Mouse (Mus musculus) thymus, postnatal 25 days (tissue): ENCODE data around the gene Crlf2.

Experiments
- DNase-seq: peaks from one replicate; pipeline ENCODE4 v3.0.0; 2022

The Crlf2 gene

GRCm38 (mm10) chr5:109558404-109559160 lies at the start of gene Crlf2:
TSS of gene Crlf2 (minus strand) at chr5:109558993.
- peak; percentile 90 for DNase-seq

DNA sequence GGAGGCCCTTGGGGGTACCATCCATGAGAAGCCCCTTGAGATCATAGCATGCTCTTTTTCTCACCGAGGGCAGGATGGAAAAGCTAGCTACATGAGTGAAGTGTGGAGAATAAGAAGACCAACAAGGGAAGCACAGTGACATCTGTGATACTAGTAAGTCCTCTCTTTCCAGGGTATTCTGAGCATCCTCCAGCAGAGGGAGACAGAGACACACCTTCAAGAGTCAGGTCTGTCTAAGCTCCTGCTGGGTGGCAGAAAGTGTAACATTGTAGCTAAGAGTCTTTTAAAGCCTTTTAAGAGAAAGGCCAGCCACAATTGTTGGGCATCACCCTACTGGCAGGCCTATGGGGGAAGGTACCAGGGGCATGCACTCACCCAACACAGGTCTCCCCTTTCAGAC lies 43.8 kb upstream of the Crlf2 start:
- DNase-seq = peak; percentile 24

DNA sequence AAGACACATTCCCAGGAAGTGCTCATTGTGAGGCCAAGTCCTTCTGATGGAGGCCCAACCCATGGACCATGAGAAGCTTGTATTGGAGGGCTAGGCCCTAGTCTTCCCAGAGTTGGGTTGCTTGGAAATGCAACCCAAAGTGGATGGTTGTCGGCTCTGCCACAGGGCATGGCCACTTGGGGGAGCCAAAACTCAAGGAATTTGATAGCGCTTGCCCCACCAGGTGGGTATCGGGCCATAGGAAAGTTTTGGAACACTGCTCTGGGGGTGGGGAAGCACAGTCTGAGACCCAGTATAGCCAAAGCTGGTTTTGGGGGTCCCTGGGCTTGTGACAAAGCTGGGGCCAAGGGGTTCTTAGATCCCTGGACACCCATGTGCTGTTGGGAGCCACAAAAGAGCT lies 42.3 kb upstream of the Crlf2 start:
- DNase-seq = peak; percentile 18

DNA sequence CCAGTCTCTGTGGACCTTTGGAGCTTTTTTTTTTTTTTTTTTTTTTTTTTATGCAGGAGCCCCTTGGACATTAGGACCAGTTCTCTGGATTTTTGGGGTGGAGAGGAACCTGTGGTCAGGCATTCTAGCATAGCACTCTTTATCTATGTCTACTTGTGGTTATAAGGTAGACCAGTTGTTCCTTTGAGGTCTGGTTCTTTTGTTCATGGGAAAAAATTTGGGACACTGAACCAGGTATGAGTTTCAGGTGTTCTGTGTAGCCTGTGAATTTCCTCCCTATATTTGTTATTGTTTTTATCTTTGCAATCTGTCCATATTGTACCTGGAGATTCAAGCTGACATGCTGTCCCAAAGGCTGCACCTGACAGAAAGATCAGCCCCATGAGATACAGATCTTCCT lies 40.1 kb upstream of the Crlf2 start:
- no peak for DNase-seq

- DNase-seq = peak; percentile 18
Measured at GRCm38 (mm10) chr5:109596647-109597046, 37.9 kb upstream of the Crlf2 start.

- no peak for DNase-seq
Measured at GRCm38 (mm10) chr5:109562829-109563228, 4.0 kb upstream of the Crlf2 start.

DNA sequence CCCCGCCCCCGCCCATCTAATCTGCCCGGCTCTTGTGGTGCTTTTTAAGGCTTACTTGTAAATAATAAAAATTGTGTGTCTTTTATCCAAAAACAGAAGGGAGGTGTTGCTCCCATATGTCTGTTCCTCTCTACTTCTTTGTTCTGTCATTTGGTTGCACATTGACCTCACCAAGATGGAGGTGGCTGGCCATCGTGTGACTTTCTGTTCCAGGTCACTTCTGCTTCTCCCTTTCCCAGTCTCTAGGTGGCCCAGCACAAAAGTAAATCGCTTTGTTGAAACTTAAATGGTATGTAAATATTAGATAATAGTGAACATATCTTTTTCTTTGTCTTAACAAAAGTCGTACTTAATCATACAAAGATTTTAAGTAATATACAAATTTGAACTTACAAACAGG lies 398 bp upstream of the Crlf2 start:
- no peak for DNase-seq

DNA sequence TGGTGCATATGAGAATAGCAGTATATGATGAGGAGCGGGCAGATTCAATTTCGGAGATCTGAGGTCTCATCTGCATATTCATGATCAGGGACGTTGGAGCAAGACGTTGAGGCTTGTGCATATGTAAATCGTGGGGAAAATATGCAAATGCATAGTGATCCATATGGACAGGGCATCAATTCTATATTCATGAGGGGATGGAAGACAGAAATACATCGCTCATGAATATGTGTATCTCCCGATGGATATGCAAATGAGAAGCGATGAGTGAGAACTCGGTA lies 730 bp downstream of the Crlf2 start:
- no peak for DNase-seq

GRCm38 (mm10) chr5:109557321-109558122 lies 1.3 kb downstream of the Crlf2 start:
- DNase-seq = peak; percentile 91

- peak; percentile 80 for DNase-seq
Measured at GRCm38 (mm10) chr5:109556591-109557320, 2.0 kb downstream of the Crlf2 start.

DNA sequence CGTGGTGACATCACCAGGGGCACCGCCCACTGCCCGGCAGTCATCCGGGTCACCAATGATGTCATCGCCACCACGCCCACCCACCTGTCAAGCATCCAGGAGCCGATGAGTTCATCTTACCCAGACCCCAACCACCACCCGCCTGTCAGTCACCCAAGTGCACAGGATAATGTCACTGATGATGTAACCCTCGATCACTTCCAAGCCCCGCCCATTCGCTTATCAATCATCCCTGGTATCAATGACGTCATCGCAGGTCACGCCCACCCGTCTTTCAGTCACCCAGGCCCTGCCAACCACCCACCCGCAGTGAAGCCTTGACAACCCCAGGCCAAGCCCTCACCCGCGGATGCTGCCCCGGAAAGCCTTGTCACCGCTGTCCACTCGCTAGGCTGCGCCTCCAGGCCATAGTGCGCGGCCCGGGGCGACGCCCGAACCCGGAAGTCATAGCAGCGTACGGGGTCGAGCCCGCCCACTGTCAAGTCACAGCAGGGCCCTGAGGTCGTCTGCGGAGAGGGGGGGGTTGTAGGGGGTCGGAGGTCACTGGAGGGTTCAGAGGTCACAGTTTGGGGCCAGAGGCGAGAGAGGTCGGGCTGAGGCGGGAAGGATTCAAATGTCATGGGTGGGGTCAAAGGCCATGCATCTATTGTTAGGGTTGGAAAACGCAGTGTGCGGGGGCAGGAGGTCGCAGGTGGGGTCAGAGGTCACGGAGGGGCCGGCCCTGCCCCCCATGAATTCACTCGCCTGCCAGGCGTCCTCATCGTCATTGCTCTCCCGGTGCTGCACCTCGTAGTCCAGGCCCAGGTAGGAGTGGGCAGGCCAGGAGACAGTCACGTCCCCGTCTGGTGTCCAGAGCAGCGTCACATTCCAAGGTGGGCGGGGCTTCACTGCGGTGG lies 2.9 kb downstream of the Crlf2 start:
- DNase-seq = no peak

DNA sequence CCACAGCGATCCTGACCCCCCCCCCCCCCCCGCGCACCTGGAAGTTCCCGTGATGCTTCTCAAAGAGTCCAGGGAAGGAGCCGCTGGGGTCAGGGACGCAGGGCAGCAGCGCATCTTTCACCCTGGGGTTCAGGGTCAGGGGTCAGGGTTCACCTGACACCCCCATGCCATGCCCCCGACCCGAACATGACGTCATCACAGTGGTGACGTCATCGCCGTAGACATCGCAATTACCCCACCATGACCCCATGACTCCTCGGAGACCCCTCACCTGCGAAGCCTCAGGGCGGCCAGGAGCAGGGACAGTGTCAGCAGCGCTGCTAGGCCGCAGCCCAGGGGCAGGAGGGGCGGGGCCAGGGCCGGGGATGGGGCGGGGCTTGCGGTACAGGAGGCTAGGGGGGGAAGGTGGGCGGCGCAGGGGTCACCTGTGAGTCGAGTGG lies 3.5 kb downstream of the Crlf2 start:
- no peak for DNase-seq

DNA sequence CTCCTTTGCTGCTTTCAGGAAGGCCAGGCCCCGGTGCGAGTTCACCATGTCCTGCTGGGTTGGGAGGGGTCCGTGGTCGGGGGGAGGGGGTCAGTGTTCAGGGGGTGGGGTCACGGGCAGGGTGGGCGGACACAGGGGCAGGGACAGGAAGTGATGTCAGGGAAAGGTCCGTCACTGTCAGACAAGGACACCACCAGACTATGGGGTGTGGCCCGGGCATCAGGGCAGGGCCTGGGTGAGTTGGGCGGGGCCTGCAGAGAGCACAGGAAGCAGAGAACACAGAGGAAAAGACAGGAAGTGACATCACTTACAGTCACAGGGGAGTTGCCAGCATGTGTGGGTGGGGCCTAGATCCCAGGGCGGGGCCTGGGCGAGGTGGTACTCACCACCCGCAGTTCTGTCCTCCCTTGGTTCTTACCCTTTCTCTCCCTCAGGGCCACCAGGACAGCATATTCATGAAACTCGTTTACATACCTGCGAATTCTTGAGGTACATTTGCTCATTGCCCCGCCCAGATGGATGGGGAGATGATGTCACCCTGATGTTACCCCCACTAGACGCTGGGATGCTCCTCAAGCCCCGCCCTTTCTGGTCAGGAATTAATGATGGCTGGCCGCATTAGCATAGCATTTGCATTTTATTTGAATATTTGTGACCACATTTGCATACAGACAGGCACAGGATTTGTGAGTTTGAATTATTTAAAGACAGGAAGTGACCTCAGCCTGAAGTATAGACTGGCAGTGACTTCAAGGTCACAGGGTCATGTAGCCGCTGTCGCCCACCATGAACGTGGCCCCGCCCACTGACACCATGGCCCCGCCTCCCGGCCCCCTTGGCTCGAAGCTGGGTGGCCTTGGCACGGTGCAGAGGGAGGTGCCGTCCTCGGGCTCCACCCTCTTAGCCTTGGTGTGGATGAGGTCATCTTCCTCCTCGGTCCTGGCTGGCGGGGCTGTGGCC lies 4.4 kb downstream of the Crlf2 start:
- DNase-seq = no peak

DNA sequence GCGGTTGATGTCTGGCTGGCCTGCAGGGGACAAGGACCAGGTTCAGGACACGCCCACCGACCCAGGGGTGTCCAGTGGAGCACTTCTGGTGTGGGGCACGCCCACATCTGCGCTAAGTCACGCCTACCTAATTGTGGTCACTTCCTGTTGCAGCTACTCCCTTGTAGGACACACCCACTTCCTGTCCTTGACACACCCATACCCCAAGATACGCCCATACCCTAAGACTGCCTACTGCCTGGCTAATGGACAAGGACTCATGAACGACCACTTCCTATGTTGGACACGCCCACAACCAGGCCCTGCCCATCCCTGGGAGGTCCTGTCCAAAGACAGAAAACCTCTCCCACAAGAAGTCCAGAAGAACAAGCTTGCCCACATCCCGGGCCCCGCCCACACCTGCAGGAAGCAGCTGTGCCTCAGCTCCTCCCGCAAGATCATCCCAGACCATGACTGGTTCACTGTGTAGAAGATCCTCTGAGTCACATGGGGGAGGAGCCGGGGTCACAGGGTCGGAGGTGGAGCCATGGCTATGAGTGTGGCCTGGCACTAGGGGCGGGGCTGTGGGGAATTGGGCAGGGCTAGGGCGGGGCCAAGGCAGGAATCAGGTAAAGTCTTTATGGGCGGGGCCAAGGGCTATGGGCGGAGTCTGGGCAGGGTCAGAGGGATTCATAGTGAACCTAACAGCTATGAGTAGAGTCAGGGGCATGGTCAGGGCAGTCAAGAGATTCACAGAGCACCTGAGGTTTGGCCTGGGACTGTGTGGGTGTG lies 5.4 kb downstream of the Crlf2 start:
- no peak for DNase-seq

DNA sequence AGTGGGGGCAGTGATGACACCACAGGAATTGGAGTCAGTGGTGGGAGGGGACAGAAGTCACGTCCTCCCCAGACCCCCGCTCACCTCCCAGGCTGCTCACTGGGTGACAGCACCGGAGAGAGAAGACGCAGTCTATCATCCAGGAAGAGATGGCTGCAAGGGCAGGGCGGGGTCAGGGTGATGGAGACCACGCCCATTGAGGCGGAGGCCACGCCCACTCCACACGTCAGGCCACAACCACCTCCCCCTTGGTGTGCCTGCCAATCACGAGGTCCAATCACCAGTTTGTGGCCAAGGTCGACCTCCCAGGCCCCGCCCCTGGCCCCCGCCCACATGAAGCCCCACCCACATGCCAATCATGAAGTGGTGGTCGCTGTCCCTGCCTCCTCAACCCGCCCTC lies 6.3 kb downstream of the Crlf2 start:
- no peak for DNase-seq

DNA sequence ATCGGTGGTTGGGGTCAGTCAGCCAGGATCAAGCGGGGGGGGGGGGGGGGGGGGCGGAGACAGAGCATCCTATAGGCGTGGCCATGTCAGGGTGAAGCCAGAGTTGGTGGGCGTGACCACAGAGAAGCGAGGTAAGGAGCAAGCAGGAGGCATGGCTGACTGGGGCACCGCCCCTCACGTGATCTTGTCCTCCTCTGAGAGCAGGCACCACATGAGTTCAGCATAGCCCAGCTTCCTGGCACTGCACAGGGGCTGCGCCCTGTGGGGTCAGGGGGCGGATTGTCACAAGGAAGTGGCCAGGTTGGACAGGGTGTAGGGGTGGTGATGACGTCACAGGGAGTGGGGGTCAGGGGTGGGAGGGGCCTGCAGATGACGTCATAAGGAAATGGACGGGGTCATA lies 6.7 kb downstream of the Crlf2 start:
- no peak for DNase-seq

- DNase-seq = no peak
Measured at GRCm38 (mm10) chr5:109551041-109551765, 7.6 kb downstream of the Crlf2 start.

- DNase-seq = no peak
Measured at GRCm38 (mm10) chr5:109550225-109550935, 8.4 kb downstream of the Crlf2 start.

- peak; percentile 56 for DNase-seq
Measured at GRCm38 (mm10) chr5:109548712-109549111, 10.1 kb downstream of the Crlf2 start.
